Comparison of ENCODE assay signal across 8 mouse cellular contexts in the genomic region with DNA sequence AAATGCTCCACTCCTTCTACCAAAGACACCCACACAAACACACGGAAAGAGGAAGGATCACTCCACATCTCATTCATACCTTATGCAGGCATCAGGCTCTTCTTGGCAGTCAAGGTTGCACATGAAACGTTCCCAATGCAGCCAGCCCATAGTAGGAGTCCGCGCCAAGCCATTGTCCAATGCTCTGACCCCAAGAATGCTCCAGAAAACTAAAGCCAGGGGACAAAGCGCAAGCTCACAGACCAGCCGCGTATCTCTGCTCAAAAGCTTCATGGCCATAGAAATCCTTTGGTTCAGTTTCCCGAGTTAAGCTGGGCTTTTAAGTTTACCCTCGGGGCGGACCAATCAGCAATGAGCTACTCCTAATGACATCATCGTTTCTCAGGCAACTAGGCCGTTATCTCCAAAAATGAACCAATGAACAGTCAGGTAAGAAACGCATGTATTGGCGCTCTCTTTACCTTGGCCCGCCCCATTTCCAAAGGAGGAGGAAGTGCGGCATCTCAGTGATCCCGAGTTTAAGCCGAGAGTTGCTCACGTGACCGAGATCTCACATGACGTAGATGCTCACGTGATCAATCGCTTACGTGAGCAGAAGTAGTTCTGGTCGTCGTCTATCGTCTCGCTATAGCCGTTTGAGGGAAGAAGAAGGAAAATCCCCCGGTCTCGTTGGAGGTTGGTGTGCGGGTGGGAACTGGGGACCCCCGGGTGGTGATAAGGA. TPM values are rescaled to one million over a fixed set of nuclear protein-coding genes. Genes with fewer than 3 reads are reported as not detected.
DNase-seq lines count a peak whose midpoint lies in the region; ATAC-seq and TF ChIP-seq lines count a peak whose summit lies in the region.

A gene (minus strand): TSS at position 467 of the 721 bp plus-strand sequence.
A gene (plus strand): TSS at position 521 of the 721 bp plus-strand sequence.

- peaks cover 6% of the 10 kb centered on the region; the same call in 1 of the 2 replicates for H3K4me1 ChIP-seq in heart, embryonic 12.5 days (replicated peaks)
- no peaks in the 10 kb centered on the region for H3K4me1 ChIP-seq in kidney, postnatal 0 days (replicated peaks; ENCODE audit: insufficient read depth, low read length)
- no peaks in the 10 kb centered on the region for H3K4me1 ChIP-seq in liver, embryonic 11.5 days (replicated peaks; ENCODE audit: control insufficient read depth, insufficient read depth, low read length)
- no peaks in the 10 kb centered on the region for H3K4me1 ChIP-seq in stomach, embryonic 14.5 days (ENCODE audit: control insufficient read depth, insufficient read depth, low read length)

- TF ChIP-seq CTCF in kidney, postnatal 0 days (IDR thresholded peaks at IDR 0.05; ENCODE audit: low read depth) = no peak

- WGBS in heart, embryonic 12.5 days = 16% methylated on average over 33 of the region's 33 CpGs
- 22% methylated on average over 33 of the region's 33 CpGs for WGBS in kidney, postnatal 0 days
- 17% methylated on average over 33 of the region's 33 CpGs for WGBS in liver, embryonic 11.5 days
- 24% methylated on average over 33 of the region's 33 CpGs for WGBS in stomach, embryonic 14.5 days

- peak; percentile 97 for DNase-seq in CD4-positive helper T cell, adult 2 months (ENCODE audit: low read depth, low spot score)
- DNase-seq in brain, embryonic 18.5 days (ENCODE audit: low read depth, low spot score) = peak; percentile 95
- DNase-seq in kidney, postnatal 0 days (ENCODE audit: low spot score) = peak; percentile 98
- DNase-seq in liver, embryonic 11.5 days (ENCODE audit: low spot score) = peak; percentile 72
- DNase-seq in naive thymus-derived CD4-positive, alpha-beta T cell, adult 2 months (ENCODE audit: low read depth) = peak; percentile 96

- peak within 1 kb of the TSS; percentile 72 for H3K9ac ChIP-seq in heart, embryonic 12.5 days
- H3K9ac ChIP-seq in kidney, postnatal 0 days (ENCODE audit: low read depth, low read length) = peak within 1 kb of the TSS; percentile 67
- peak within 1 kb of the TSS; percentile 71 for H3K9ac ChIP-seq in liver, embryonic 11.5 days (ENCODE audit: low read depth, low read length)
- H3K9ac ChIP-seq in stomach, embryonic 14.5 days (replicated peaks; ENCODE audit: low read depth, low read length) = peak within 1 kb of the TSS; percentile 46

- H3K27ac ChIP-seq in heart, embryonic 12.5 days (ENCODE audit: poor library complexity, severe bottlenecking) = peak within 1 kb of the TSS; percentile 87
- peak within 1 kb of the TSS; percentile 90 for H3K27ac ChIP-seq in kidney, postnatal 0 days
- peak within 1 kb of the TSS; percentile 63 for H3K27ac ChIP-seq in liver, embryonic 11.5 days (ENCODE audit: low read depth, low read length)
- H3K27ac ChIP-seq in stomach, embryonic 14.5 days (ENCODE audit: low read length) = peak within 1 kb of the TSS; percentile 82

- H3K4me3 ChIP-seq in heart, embryonic 12.5 days = peak within 1 kb of the TSS; percentile 60
- H3K4me3 ChIP-seq in kidney, postnatal 0 days (replicated peaks; ENCODE audit: low read depth, low read length) = peak within 1 kb of the TSS; percentile 46
- H3K4me3 ChIP-seq in liver, embryonic 11.5 days (ENCODE audit: low read depth, low read length) = peak within 1 kb of the TSS; percentile 62
- peak within 1 kb of the TSS; percentile 51 for H3K4me3 ChIP-seq in stomach, embryonic 14.5 days (ENCODE audit: low read depth, low read length)

- H3K36me3 ChIP-seq in heart, embryonic 12.5 days = no peaks in the 10 kb centered on the region
- no peaks in the 10 kb centered on the region for H3K36me3 ChIP-seq in kidney, postnatal 0 days (ENCODE audit: insufficient read depth, low read length)
- H3K36me3 ChIP-seq in liver, embryonic 11.5 days (ENCODE audit: control insufficient read depth, insufficient read depth, low read length) = no peaks in the 10 kb centered on the region
- H3K36me3 ChIP-seq in stomach, embryonic 14.5 days (ENCODE audit: control insufficient read depth, insufficient read depth, low read length) = no peaks in the 10 kb centered on the region

- no peaks in the 10 kb centered on the region for H3K27me3 ChIP-seq in heart, embryonic 12.5 days (replicated peaks)
- H3K27me3 ChIP-seq in kidney, postnatal 0 days (ENCODE audit: insufficient read depth, low read length) = no peaks in the 10 kb centered on the region
- H3K27me3 ChIP-seq in liver, embryonic 11.5 days (replicated peaks; ENCODE audit: control insufficient read depth, insufficient read depth, low read length) = no peaks in the 10 kb centered on the region
- H3K27me3 ChIP-seq in stomach, embryonic 14.5 days (ENCODE audit: control insufficient read depth, insufficient read depth, low read length) = no peaks in the 10 kb centered on the region

- no peaks in the 10 kb centered on the region for H3K9me3 ChIP-seq in heart, embryonic 12.5 days (replicated peaks)
- H3K9me3 ChIP-seq in kidney, postnatal 0 days (replicated peaks; ENCODE audit: low read length) = no peaks in the 10 kb centered on the region
- H3K9me3 ChIP-seq in liver, embryonic 11.5 days (ENCODE audit: control insufficient read depth, low read length) = no peaks in the 10 kb centered on the region
- no peaks in the 10 kb centered on the region for H3K9me3 ChIP-seq in stomach, embryonic 14.5 days (ENCODE audit: control insufficient read depth, low read depth, low read length)

- H3K4me2 ChIP-seq in heart, embryonic 12.5 days = peak within 1 kb of the TSS; percentile 70
- H3K4me2 ChIP-seq in kidney, postnatal 0 days (ENCODE audit: low read length) = peak within 1 kb of the TSS; percentile 55
- H3K4me2 ChIP-seq in liver, embryonic 11.5 days = peak within 1 kb of the TSS; percentile 63
- H3K4me2 ChIP-seq in stomach, embryonic 14.5 days (replicated peaks; ENCODE audit: low read depth, low read length) = peak within 1 kb of the TSS; percentile 53

- ATAC-seq in erythroid progenitor cell, adult 5-6 weeks (replicated peaks; ENCODE audit: low FRiP score, poor library complexity, severe bottlenecking) = peak; percentile 96
- peak; percentile 97 for ATAC-seq in heart, embryonic 12.5 days (ENCODE audit: insufficient number of reproducible peaks, low FRiP score)
- ATAC-seq in kidney, postnatal 0 days (replicated peaks; ENCODE audit: low FRiP score, low read depth) = peak; percentile 99
- ATAC-seq in liver, embryonic 11.5 days (replicated peaks; ENCODE audit: low FRiP score) = peak; percentile 97
- ATAC-seq in stomach, embryonic 14.5 days (ENCODE audit: insufficient number of reproducible peaks, insufficient read depth, low FRiP score, low read depth) = peak; percentile 99

RNA-seq across cellular contexts. Expression of the first gene that starts in this region (rescaled TPM):
- 1.3 TPM in 1 of 2 replicates, not detected in the other for total RNA-seq in erythroid progenitor cell, adult 5-6 weeks (2015; ENCODE audit: low replicate concordance)
- 1.4 and 2.1 TPM in 2 replicates for total RNA-seq in erythroid progenitor cell, adult 5-6 weeks (2017; ENCODE audit: low replicate concordance)
- 3.8 and 4.9 TPM in 2 replicates for polyA plus RNA-seq in heart, embryonic 12.5 days (2016; fragmentation: Nextera tagmentation; extraction: Ambion mirVana)
- 4.8 and 5.2 TPM in 2 replicates for polyA plus RNA-seq in kidney, postnatal 0 days (2015; fragmentation: Nextera tagmentation; extraction: Ambion mirVana)
- 8.4 and 8.9 TPM in 2 replicates for polyA plus RNA-seq in liver, embryonic 11.5 days (2014; fragmentation: Nextera tagmentation; extraction: Ambion mirVana)
- polyA plus RNA-seq in stomach, embryonic 14.5 days (2014; fragmentation: Nextera tagmentation; extraction: Ambion mirVana) = 4.9 and 7.6 TPM in 2 replicates

RNA-seq across cellular contexts. Expression of the second gene that starts in this region (rescaled TPM):
- total RNA-seq in erythroid progenitor cell, adult 5-6 weeks (2015; ENCODE audit: low replicate concordance) = 59.8 and 69.6 TPM in 2 replicates
- total RNA-seq in erythroid progenitor cell, adult 5-6 weeks (2017; ENCODE audit: low replicate concordance) = 86.5 and 95.0 TPM in 2 replicates
- 124 and 128 TPM in 2 replicates for polyA plus RNA-seq in heart, embryonic 12.5 days (2016; fragmentation: Nextera tagmentation; extraction: Ambion mirVana)
- polyA plus RNA-seq in kidney, postnatal 0 days (2015; fragmentation: Nextera tagmentation; extraction: Ambion mirVana) = 125 and 131 TPM in 2 replicates
- polyA plus RNA-seq in liver, embryonic 11.5 days (2014; fragmentation: Nextera tagmentation; extraction: Ambion mirVana) = 134 and 153 TPM in 2 replicates
- polyA plus RNA-seq in stomach, embryonic 14.5 days (2014; fragmentation: Nextera tagmentation; extraction: Ambion mirVana) = 83.6 and 84.8 TPM in 2 replicates

Comparison
In these comparisons a context has a peak if more than half of its experiments do, and no peak if none do; other contexts are left out.
1. Peak in every context shown above with its lines: DNase-seq, ATAC-seq, H3K4me3 ChIP-seq and H3K27ac ChIP-seq.